Mouse (Mus musculus) cerebellum, adult 2 months (tissue): ENCODE results near the gene Faf1. TPM values are rescaled to one million over a fixed set of nuclear protein-coding genes. Genes with fewer than 3 reads are reported as not detected.
A peak's percentile ranks its signal among the peaks of the same experiment; 100 is the strongest.

Experiments
- DNase-seq, 2 experiments: peaks; one replicate each; pipeline ENCODE4 v3.0.0; 2021
- H3K27ac ChIP-seq: fragments of 200-500 bp; 2 replicates; pipeline ENCODE4 v1.5.1; 2012; ENCODE audit warnings: low read length, control low read depth, inconsistent platforms; ENCODE audit not compliant: insufficient read depth
- H3K27me3 ChIP-seq: fragments of 200-500 bp; 2 replicates; pipeline ENCODE4 v1.6.1; 2012; ENCODE audit warnings: inconsistent platforms, mild to moderate bottlenecking, low read length, moderate library complexity; ENCODE audit not compliant: control insufficient read depth, insufficient read depth
- H3K4me1 ChIP-seq: fragments of 200-500 bp; 2 replicates; pipeline ENCODE4 v1.6.1; 2011; ENCODE audit warnings: low read length; ENCODE audit not compliant: control insufficient read depth, insufficient read depth
- H3K4me3 ChIP-seq: fragments of 200-500 bp; replicated peaks from 2 replicates; pipeline ENCODE3; 2011; ENCODE audit warnings: mild to moderate bottlenecking, low read depth, low read length, control low read depth; ENCODE audit not compliant: insufficient read depth
- CTCF ChIP-seq: fragments of 200-500 bp; IDR thresholded peaks from 2 replicates; pipeline ENCODE4 v1.5.1; 2011; ENCODE audit warnings: low read depth, mild to moderate bottlenecking, control low read depth, low read length, moderate library complexity, borderline replicate concordance; ENCODE audit not compliant: insufficient read depth
- POLR2A ChIP-seq: fragments of 200-500 bp; IDR thresholded peaks from 2 replicates; pipeline ENCODE4 v1.6.1; 2011; ENCODE audit warnings: low read length, control low read depth, borderline replicate concordance; ENCODE audit not compliant: insufficient read depth
- WGBS: fragments of 180-500 bp; shearing (Covaris S2); methylation state at CpG from one replicate; pipeline ENCODE4 v1.1.7; 2018; 5-methylcytosine and 5-hydroxymethylcytosine counted together
- polyA plus RNA-seq: library from polyadenylated mRNA; depleted of rRNA; stranded (reverse); fragments of >200 nt; gene quantifications from 2 replicates; pipeline ENCODE4 v1.2.3, GENCODE M21; 2012; rRNA removed

Faf1 gene
- 20.4 and 20.9 TPM in 2 replicates for polyA plus RNA-seq

DNA sequence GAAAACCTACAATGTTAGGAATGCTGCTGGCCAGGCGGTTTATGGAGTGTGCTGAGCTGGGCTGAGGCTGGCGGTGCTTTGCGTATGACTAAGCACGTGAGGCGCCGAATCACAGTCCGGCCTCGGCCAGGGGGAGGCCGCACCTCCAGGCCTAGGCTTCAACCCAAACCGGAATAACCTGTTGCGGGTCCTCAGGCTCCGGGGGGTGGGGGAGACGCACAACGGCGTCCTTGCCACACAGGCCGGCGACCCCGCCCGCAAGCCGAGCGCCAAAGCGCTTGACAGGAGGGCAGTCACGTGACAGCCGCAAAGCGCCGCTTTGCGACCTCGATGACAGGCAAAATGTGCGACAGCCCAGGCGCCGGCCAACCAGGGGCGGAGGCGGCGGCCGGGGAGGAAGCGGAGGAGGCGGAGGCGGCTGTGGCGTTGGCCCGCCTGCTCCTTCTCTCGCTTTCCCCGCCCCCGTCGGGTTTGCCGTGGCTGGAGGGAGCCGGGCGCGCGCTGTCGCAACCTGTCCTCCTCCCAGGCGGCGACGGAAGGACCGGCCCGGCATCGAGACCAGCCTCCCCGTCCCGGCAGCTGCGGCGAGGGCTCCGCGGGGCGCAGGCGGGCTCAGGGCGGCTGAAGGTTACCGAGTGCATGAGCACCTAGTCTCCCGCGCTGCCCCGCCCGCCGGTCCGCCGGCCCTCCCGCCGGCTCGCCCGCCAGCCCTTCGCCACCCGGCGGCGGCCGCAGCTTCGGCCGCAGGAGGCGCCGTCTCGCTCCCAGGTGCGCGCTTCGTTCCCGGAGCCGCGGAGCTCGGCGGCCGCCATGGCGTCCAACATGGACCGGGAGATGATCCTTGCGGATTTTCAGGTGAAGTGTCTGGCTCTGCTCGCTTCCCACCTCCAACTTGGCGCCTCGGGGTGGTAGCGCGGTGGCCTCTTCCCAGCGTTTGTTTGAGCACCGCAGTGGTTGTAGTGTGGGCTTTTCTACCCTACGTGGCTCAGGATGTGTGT, at the start of gene Faf1:
TSS of gene Faf1 (plus strand) at position 371 of the 998 bp plus-strand sequence.
- no peaks in the 10 kb centered on the region for H3K27me3 ChIP-seq
- TF ChIP-seq CTCF, result 0 out of 2 replicates have a peak, but pooled peaks have one; percentile 6
- peak; percentile 92 for TF ChIP-seq POLR2A
- 0 out of 2 replicates have a peak, but pooled peaks cover 4% of the 10 kb centered on the region for H3K4me1 ChIP-seq
- WGBS, result under 1% methylated on average over 106 of the region's 107 CpGs
- DNase-seq, result peak; percentile 99
- H3K27ac ChIP-seq, result peak within 1 kb of the TSS; percentile 89
- H3K4me3 ChIP-seq, result peak within 1 kb of the TSS; percentile 82

DNA sequence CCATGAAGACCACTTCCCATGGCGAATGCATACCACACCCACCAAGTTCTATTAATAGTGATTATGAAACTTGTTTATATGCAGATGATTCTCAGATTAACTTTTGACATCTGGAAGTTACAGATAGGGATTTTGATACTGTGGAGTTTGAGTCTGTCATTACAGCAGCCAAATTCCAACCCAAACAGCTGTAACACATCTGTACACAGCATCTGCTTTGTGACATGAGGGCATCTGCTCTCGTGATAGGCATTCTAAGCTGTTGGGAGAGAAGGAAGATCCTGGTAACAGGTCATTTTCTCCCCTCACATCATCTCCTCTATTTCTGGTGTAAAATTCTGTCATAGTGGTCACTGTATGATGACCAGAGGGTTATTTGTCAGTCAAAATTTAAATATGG, 46.2 kb upstream of the Faf1 start:
- Histone ChIP-seq H3K4me3 (no peak overlapping the region), H3K27ac (no peak overlapping the region), H3K27me3 (no peaks in the 10 kb centered on the region), H3K4me1 (no peaks in the 10 kb centered on the region)
- no peak for DNase-seq
- 74% methylated on average over 2 of the region's 2 CpGs for WGBS
- TF ChIP-seq POLR2A (no peak), CTCF (no peak)

DNA sequence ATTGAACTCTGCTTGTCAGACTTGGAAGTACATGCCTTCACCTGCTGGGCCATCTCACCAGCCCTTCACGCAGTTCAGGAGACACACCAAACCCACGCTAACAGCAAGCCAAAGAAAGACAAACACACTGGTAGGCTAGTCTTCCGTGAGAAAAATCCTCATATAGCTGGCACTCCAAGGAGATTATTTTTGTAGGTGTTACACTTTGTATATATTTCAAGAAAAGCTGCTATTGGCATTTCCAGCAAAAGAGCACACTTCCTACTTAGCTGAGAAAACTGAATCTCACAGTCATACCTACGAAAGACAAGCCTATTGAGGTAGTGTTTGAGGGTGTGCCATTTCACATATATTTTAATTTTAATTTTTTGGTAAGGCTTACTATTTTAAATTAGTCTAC, 45.4 kb upstream of the Faf1 start:
- Histone ChIP-seq H3K27me3 (no peaks in the 10 kb centered on the region), H3K4me3 (no peak overlapping the region), H3K4me1 (no peaks in the 10 kb centered on the region), H3K27ac (no peak overlapping the region)
- 89% methylated on average over 4 of the region's 4 CpGs for WGBS
- TF ChIP-seq POLR2A (no peak), CTCF (no peak)
- DNase-seq, result no peak

DNA sequence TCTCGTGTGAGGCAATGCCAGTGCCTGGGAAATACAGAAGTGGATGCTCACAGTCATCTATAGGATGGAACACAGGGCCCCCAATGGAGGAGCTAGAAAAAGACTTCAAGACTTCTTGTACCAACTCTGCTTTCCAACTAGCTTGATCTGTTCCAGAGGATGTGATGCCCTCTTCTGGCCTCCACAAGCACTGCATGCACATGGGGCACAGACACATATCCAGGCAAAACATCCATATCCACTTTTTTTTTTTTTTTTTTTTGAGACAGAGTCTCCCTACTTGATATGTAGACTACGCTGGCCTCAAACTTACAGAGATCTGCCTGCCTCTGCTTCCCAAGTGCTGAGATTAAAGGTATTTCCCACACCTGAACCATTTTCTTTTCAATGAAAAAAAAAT, 41.4 kb upstream of the Faf1 start:
- DNase-seq, result no peak
- 97% methylated on average over 2 of the region's 2 CpGs for WGBS
- Histone ChIP-seq H3K4me1 (no peaks in the 10 kb centered on the region), H3K27me3 (no peaks in the 10 kb centered on the region), H3K27ac (no peak overlapping the region), H3K4me3 (no peak overlapping the region)
- TF ChIP-seq CTCF (no peak), POLR2A (no peak)

DNA sequence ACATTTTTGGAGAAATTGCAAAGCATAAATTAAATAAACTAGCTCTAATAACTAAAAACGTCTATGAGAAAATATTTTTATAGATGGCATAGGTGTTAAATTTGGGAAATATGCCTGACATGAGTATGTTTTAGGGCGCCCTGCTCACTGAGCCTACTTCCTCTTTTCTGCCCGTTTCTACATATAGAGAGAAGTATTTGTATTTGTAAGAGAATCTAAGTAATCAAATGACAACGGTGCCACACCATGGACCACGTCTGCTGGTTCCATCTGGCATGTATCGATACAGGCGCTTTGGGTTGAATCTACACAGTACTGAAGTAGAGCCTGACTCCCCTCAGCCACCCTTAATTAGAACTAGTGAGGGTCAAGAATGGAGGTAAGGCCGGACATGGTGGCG, 37.0 kb upstream of the Faf1 start:
- H3K27me3 ChIP-seq, result no peaks in the 10 kb centered on the region
- WGBS, result 92% methylated on average over 9 of the region's 9 CpGs
- H3K27ac ChIP-seq, result no peak overlapping the region
- TF ChIP-seq POLR2A, result no peak
- no peak for TF ChIP-seq CTCF
- no peak for DNase-seq
- no peaks in the 10 kb centered on the region for H3K4me1 ChIP-seq
- H3K4me3 ChIP-seq, result no peak overlapping the region

DNA sequence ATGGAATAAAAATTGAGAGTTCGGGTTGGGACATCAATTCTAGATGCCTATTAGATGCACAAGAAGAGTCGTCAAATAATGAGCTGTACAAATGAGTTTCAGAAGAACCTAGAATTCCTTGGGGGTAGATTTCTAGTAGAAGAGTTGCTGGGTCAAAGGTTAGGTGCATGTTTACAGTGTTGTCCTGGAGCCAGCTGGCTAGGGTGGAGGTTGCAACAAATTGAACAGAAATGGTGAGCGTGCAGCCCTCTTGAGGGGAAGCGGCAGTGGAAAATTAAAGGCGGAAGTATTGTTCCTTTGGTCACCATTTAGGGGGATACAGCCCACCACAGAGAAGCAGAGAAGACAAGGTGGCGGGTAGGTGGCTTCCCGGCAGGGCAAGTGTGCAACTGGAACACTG, 36.2 kb upstream of the Faf1 start:
- no peak for DNase-seq
- H3K27ac ChIP-seq, result no peak overlapping the region
- no peak for TF ChIP-seq POLR2A
- TF ChIP-seq CTCF, result no peak
- H3K27me3 ChIP-seq, result no peaks in the 10 kb centered on the region
- H3K4me3 ChIP-seq, result no peak overlapping the region
- 87% methylated on average over 7 of the region's 7 CpGs for WGBS
- no peaks in the 10 kb centered on the region for H3K4me1 ChIP-seq

DNA sequence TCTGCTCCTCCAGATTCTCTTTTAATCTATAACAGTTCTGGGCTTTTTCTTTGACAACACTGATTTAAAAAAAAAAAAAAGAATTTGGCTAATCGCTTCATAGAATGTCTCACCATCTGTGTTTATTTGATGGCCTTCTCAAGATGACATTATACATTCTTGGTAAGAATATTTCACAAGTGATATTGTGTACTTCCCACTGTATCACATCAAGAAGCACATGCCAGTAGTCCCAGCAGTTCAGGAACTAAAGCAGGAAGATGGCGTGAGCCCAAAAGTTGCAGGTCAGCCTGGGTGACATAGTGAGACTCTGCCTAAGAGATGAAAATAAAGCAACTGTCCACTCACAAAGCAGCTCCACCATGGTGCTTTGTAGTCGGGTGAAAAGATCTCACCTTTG, 34.9 kb upstream of the Faf1 start:
- Histone ChIP-seq H3K4me1 (no peaks in the 10 kb centered on the region), H3K27me3 (no peaks in the 10 kb centered on the region), H3K27ac (no peak overlapping the region), H3K4me3 (no peak overlapping the region)
- 83% methylated on average over 3 of the region's 3 CpGs for WGBS
- no peak for TF ChIP-seq POLR2A
- no peak for TF ChIP-seq CTCF
- DNase-seq, result no peak

DNA sequence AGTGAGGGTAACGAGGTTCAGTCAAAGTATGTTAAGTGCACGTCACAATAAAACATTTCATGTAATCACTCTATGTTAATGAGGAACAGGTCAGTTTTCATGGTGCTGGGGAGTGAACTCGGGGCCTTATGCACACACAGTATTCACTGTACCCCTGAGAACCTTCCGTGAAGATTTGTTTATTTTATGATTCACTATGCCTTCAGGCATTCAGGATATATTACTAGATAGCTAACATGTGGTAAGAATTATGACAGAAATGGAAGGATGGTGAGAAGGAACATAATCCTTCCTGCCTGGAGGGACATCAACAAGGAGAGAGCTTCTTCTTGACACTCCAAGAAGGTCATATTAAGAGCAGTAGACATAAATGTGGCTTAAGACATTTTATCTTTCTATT, 29.1 kb upstream of the Faf1 start:
- WGBS, result 77% methylated on average over 4 of the region's 4 CpGs
- Histone ChIP-seq H3K27me3 (no peaks in the 10 kb centered on the region), H3K4me1 (no peaks in the 10 kb centered on the region), H3K27ac (no peak overlapping the region), H3K4me3 (no peak overlapping the region)
- TF ChIP-seq CTCF, result no peak
- TF ChIP-seq POLR2A, result no peak
- no peak for DNase-seq
